Mouse (Mus musculus): ENCODE results near the gene 1700029F12Rik.

- TF ChIP-seq POLR2A (IDR thresholded peaks at IDR 0.05; ENCODE audit: low read depth, low read length) = no peak
- TF ChIP-seq CTCF (conservative IDR thresholded peaks at IDR 0.05 in 1 of 2, IDR thresholded peaks at IDR 0.05 in 1 of 2; ENCODE audit: low read depth in 2 of 2, low read length in 2 of 2) = no peak
- TF ChIP-seq TCF12 (IDR thresholded peaks at IDR 0.05; ENCODE audit: low read depth, low read length) = no peak
- no peak for TF ChIP-seq ZKSCAN1 (IDR thresholded peaks at IDR 0.05; ENCODE audit: borderline replicate concordance, low read depth, low read length)
- TF ChIP-seq MXI1 (IDR thresholded peaks at IDR 0.05; ENCODE audit: low read depth, low read length) = no peak
- no peak for TF ChIP-seq EP300 (IDR thresholded peaks at IDR 0.05; ENCODE audit: low read length)
- TF ChIP-seq POLR2AphosphoS2 (IDR thresholded peaks at IDR 0.05; ENCODE audit: low read depth, low read length) = no peak
- TF ChIP-seq USF1 (IDR thresholded peaks at IDR 0.05; ENCODE audit: low read depth, low read length) = no peak
- no peak for TF ChIP-seq E2F4 (IDR thresholded peaks at IDR 0.05; ENCODE audit: insufficient replicate concordance, low read depth, low read length)
- no peak for TF ChIP-seq KAT2A (IDR thresholded peaks at IDR 0.05; ENCODE audit: insufficient replicate concordance, low read length)
- no peak for TF ChIP-seq UBTF (IDR thresholded peaks at IDR 0.05; ENCODE audit: low read depth, low read length)
- TF ChIP-seq MAZ (IDR thresholded peaks at IDR 0.05; ENCODE audit: low read depth, low read length) = no peak
Measured at GRCm38 (mm10) chr13:97021906-97022305, 12.3 kb downstream of the 1700029F12Rik start.

Data from CH12.LX (cell line).